ENCODE assay signal across 20 mouse cellular contexts in the genomic region with DNA sequence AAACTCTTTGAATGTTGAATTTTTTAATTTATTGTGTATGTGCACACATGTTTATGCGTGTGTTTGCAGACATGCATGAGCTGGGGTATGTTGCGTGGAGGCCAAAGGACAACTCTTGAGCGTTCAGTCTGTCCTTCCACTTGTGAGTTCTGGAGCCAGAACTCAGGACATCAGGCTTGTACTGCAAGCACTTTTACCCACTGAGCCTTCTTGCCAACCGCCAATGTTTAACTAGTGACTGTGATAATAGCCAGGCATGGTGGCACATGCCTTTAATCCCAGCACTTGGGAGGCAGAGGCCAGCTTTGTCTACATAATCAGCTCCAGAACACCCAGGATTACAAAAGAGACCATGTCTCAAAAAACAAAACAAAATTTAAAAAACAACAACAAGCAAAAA. TPM values are rescaled to one million over a fixed set of nuclear protein-coding genes. Genes with fewer than 3 reads are reported as not detected.
DNase-seq lines count a peak whose midpoint lies in the region; TF ChIP-seq lines count a peak whose summit lies in the region.
"Had no signal": no experiment of that assay in that cellular context is flagged by ENCODE, and none has a peak within 500 bp of the region (broad histone marks: within the 10 kb centered on the region; RNA-seq: fewer than 3 reads in every experiment).

No protein-coding gene starts in this region.

- no peak for TF ChIP-seq CTCF in kidney, adult 2 months (conservative IDR thresholded peaks at IDR 0.05; ENCODE audit: insufficient read depth, insufficient read length, low read depth, low read length)
- no peak for TF ChIP-seq CTCF in liver, adult 2 months (IDR thresholded peaks at IDR 0.05; ENCODE audit: low read depth, low read length)

- TF ChIP-seq POLR2A in kidney, adult 2 months (IDR thresholded peaks at IDR 0.05; ENCODE audit: low read depth, low read length): no peak
- TF ChIP-seq POLR2A in liver, adult 2 months (IDR thresholded peaks at IDR 0.05; ENCODE audit: extremely low read depth, insufficient read depth, low read length): no peak

- no peak overlapping the region for H3K9ac ChIP-seq in liver, adult 2 months (ENCODE audit: low read depth, low read length)
- H3K9ac ChIP-seq: hindbrain, embryonic 13.5 days had no signal

- no peak overlapping the region for H3K4me3 ChIP-seq in kidney, adult 2 months (ENCODE audit: insufficient read depth, low read depth, low read length)
- no peak overlapping the region for H3K4me3 ChIP-seq in liver, adult 2 months (ENCODE audit: insufficient read depth, low read depth, low read length)
- H3K4me3 ChIP-seq: embryonic facial prominence, embryonic 10.5 days; forebrain, embryonic 10.5 days; heart, embryonic 10.5 days; hindbrain, embryonic 13.5 days had no signal

- no peaks in the 10 kb centered on the region for H3K27me3 ChIP-seq in kidney, adult 2 months (replicated peaks; ENCODE audit: control insufficient read depth, insufficient read depth, low read length)
- no peaks in the 10 kb centered on the region for H3K27me3 ChIP-seq in liver, adult 2 months (ENCODE audit: control insufficient read depth, insufficient read depth, low read length)
- H3K27me3 ChIP-seq: hindbrain, embryonic 13.5 days had no signal

- 0 out of 2 replicates have a peak, but pooled peaks cover 4% of the 10 kb centered on the region for H3K79me2 ChIP-seq in liver, adult 2 months (ENCODE audit: control insufficient read depth, insufficient read depth, low read length)

- 71% methylated on average over 4 of the region's 4 CpGs for WGBS in kidney, adult 2 months
- WGBS in liver, adult 2 months: 34% methylated on average over 4 of the region's 4 CpGs

- no peaks in the 10 kb centered on the region; the same call in 1 of the 2 replicates for H3K4me1 ChIP-seq in kidney, adult 2 months (ENCODE audit: control insufficient read depth, insufficient read depth, low read length)
- peaks cover 3% of the 10 kb centered on the region for H3K4me1 ChIP-seq in liver, adult 2 months (ENCODE audit: control insufficient read depth, insufficient read depth, low read length)
- H3K4me1 ChIP-seq: embryonic facial prominence, embryonic 10.5 days; forebrain, embryonic 10.5 days; heart, embryonic 10.5 days; hindbrain, embryonic 13.5 days had no signal

- H3K27ac ChIP-seq in kidney, adult 2 months (ENCODE audit: insufficient read depth, low read depth, low read length): no peak overlapping the region
- peak overlapping the region; percentile 19; the same call in 1 of the 2 replicates for H3K27ac ChIP-seq in liver, adult 2 months (replicated peaks; ENCODE audit: insufficient read depth, low read depth, low read length)
- H3K27ac ChIP-seq: embryonic facial prominence, embryonic 10.5 days; forebrain, embryonic 10.5 days; heart, embryonic 10.5 days; hindbrain, embryonic 13.5 days had no signal

- H3K36me3 ChIP-seq in kidney, adult 2 months (ENCODE audit: control insufficient read depth, insufficient read depth, low read length): peaks cover 9% of the 10 kb centered on the region
- H3K36me3 ChIP-seq in liver, adult 2 months (ENCODE audit: control insufficient read depth, insufficient read depth, low read length): peaks cover 30% of the 10 kb centered on the region
- H3K36me3 ChIP-seq: forebrain, embryonic 10.5 days; hindbrain, embryonic 13.5 days had no signal

- DNase-seq in kidney, adult 2 months: peak; percentile 83
- DNase-seq in kidney, postnatal 4 days: no peak
- peak; percentile 97 for DNase-seq in liver, adult 2 months (ENCODE audit: extremely low read depth, low read depth, low spot score)
- DNase-seq in liver (no peak), adipocyte (ENCODE audit: low spot score) (peak; percentile 31)
- peak; percentile 47 for DNase-seq in fat pad, adult 2 months (ENCODE audit: extremely low read depth, low read depth, low spot score)
- DNase-seq in lung, adult 18-20 months: no peak
- DNase-seq: adrenal gland, adult 8-10 months; adrenal gland, postnatal 36 days; cerebellum, adult 2 months; cerebellum, postnatal 10 days; gastrocnemius, postnatal 36 days; heart, postnatal 10 days had no signal

RNA-seq across cellular contexts. Expression of gene Psma4, which starts 8.5 kb away (rescaled TPM):
- 89.3 and 121 TPM in 2 replicates for polyA plus RNA-seq in kidney, adult 2 months (2012; rRNA removed)
- 166 and 211 TPM in 2 replicates for total RNA-seq in liver, adult 2 months (2014; rRNA removed)
- 84.5 and 88.1 TPM in 2 replicates for polyA plus RNA-seq in liver, adult 2 months (2012; rRNA removed)

RNA-seq across cellular contexts. Expression of gene AY074887, which starts 8.7 kb away (rescaled TPM):
- not detected in 2 replicates for polyA plus RNA-seq in kidney, adult 2 months (2012; rRNA removed)
- not detected in 2 replicates for total RNA-seq in liver, adult 2 months (2014; rRNA removed)
- polyA plus RNA-seq in liver, adult 2 months (2012; rRNA removed): not detected in 2 replicates
- total RNA-seq: adrenal gland, adult 8-10 months; adrenal gland, postnatal 36 days; gastrocnemius, adult 8-10 months; gastrocnemius, postnatal 36 days; heart, adult 18-20 months; heart, postnatal 10 days had no signal
- polyA plus RNA-seq: cerebellum, adult 2 months had no signal

RNA-seq across cellular contexts. Expression of gene Hykk, which starts 25.0 kb away (rescaled TPM):
- polyA plus RNA-seq in kidney, adult 2 months (2012; rRNA removed): 31.2 and 39.7 TPM in 2 replicates
- 67.9 and 68.5 TPM in 2 replicates for total RNA-seq in liver, adult 2 months (2014; rRNA removed)
- polyA plus RNA-seq in liver, adult 2 months (2012; rRNA removed): 8.7 and 12.1 TPM in 2 replicates

RNA-seq across cellular contexts. Expression of gene Chrna5, which starts 38.6 kb away (rescaled TPM):
- not detected in 2 replicates for polyA plus RNA-seq in kidney, adult 2 months (2012; rRNA removed)
- not detected in 2 replicates for total RNA-seq in liver, adult 2 months (2014; rRNA removed)
- polyA plus RNA-seq in liver, adult 2 months (2012; rRNA removed): not detected in 2 replicates
- total RNA-seq: gastrocnemius, postnatal 36 days; heart, adult 18-20 months; heart, postnatal 10 days; hematopoietic stem cell, adult 5-6 weeks had no signal

Comparison
In these comparisons a context has a peak if more than half of its experiments do, and no peak if none do; other contexts are left out.
1. DNase-seq: peak in kidney, adult 2 months (single experiment), liver, adult 2 months (single experiment), adipocyte (single experiment) and fat pad, adult 2 months (single experiment); none in kidney, postnatal 4 days (0 of 2), liver (single experiment) and lung, adult 18-20 months (0 of 2).